Mouse (Mus musculus): ENCODE measurements around the gene Nanos2.

Gene Nanos2

GRCm38 (mm10) chr7:19022189-19022958, 35.2 kb downstream of the Nanos2 start:
- no peak for DNase-seq (ENCODE audit: low spot score)

GRCm38 (mm10) chr7:19023357-19023814, 36.2 kb downstream of the Nanos2 start, which contains the start of gene Foxa3:
Gene Foxa3 (minus strand): TSS chr7:19023538.
- DNase-seq (ENCODE audit: low spot score) = peak; percentile 17

- DNase-seq (ENCODE audit: low spot score) = peak; percentile 93
These were observed 36.9 kb downstream of the Nanos2 start, which contains the start of gene Sympk for GRCm38 (mm10) chr7:19024096-19024506. Gene Sympk (plus strand): TSS chr7:19024377.

GRCm38 (mm10) chr7:19024581-19025255, 37.5 kb downstream of the Nanos2 start:
- DNase-seq (ENCODE audit: low spot score) = peak; percentile 21

- DNase-seq (ENCODE audit: low spot score) = no peak
These were observed 40.9 kb downstream of the Nanos2 start for GRCm38 (mm10) chr7:19028067-19028466.

- no peak for DNase-seq (ENCODE audit: low spot score)
These were observed 42.0 kb downstream of the Nanos2 start for GRCm38 (mm10) chr7:19029084-19029653.

GRCm38 (mm10) chr7:19031641-19032040, 44.4 kb downstream of the Nanos2 start:
- no peak for DNase-seq (ENCODE audit: low spot score)
